Mouse (Mus musculus): ENCODE data around the gene Uvrag. TPM values are rescaled to one million over a fixed set of nuclear protein-coding genes. Genes with fewer than 3 reads are reported as not detected.
"Not testable (repeated sequence)": the region's sequence is repeated elsewhere in the genome, so short reads cannot be mapped to it uniquely, and the experiment has no call there.

Uvrag gene
- total RNA-seq, 2 experiments from 2014 or later = 10.5 to 15.6 TPM

- no peak for ATAC-seq (replicated peaks; ENCODE audit: low FRiP score, poor library complexity, severe bottlenecking)
These were observed 75.0 kb downstream of the Uvrag start for GRCm38 (mm10) chr7:99065920-99066319.

- ATAC-seq (replicated peaks; ENCODE audit: low FRiP score, poor library complexity, severe bottlenecking) = no peak
These were observed 75.5 kb downstream of the Uvrag start for GRCm38 (mm10) chr7:99065391-99065831.

GRCm38 (mm10) chr7:99064795-99065194 is 76.1 kb downstream of the Uvrag start:
- no peak for ATAC-seq (replicated peaks; ENCODE audit: low FRiP score, poor library complexity, severe bottlenecking)

- not testable (repeated sequence) for ATAC-seq (replicated peaks; ENCODE audit: low FRiP score, poor library complexity, severe bottlenecking)
These were observed 78.7 kb downstream of the Uvrag start for GRCm38 (mm10) chr7:99062263-99062662.

- ATAC-seq (replicated peaks; ENCODE audit: low FRiP score, poor library complexity, severe bottlenecking) = 0 out of 2 replicates have a peak, but pooled peaks have one; percentile 30
These were observed 79.8 kb downstream of the Uvrag start for GRCm38 (mm10) chr7:99061056-99061680.

- ATAC-seq (replicated peaks; ENCODE audit: low FRiP score, poor library complexity, severe bottlenecking) = no peak
These were observed 80.5 kb downstream of the Uvrag start for GRCm38 (mm10) chr7:99060476-99060875.

GRCm38 (mm10) chr7:99059934-99060333 is 81.0 kb downstream of the Uvrag start:
- no peak for ATAC-seq (replicated peaks; ENCODE audit: low FRiP score, poor library complexity, severe bottlenecking)

- ATAC-seq (replicated peaks; ENCODE audit: low FRiP score, poor library complexity, severe bottlenecking) = no peak
These were observed 83.8 kb downstream of the Uvrag start for GRCm38 (mm10) chr7:99057053-99057630.

- ATAC-seq (replicated peaks; ENCODE audit: low FRiP score, poor library complexity, severe bottlenecking) = no peak
These were observed 87.3 kb downstream of the Uvrag start for GRCm38 (mm10) chr7:99053626-99054025.

- ATAC-seq (replicated peaks; ENCODE audit: low FRiP score, poor library complexity, severe bottlenecking) = no peak
These were observed 88.3 kb downstream of the Uvrag start for GRCm38 (mm10) chr7:99052471-99053241.

GRCm38 (mm10) chr7:99050882-99051281 is 90.1 kb downstream of the Uvrag start:
- ATAC-seq (replicated peaks; ENCODE audit: low FRiP score, poor library complexity, severe bottlenecking) = no peak

- no peak for ATAC-seq (replicated peaks; ENCODE audit: low FRiP score, poor library complexity, severe bottlenecking)
These were observed 91.0 kb downstream of the Uvrag start for GRCm38 (mm10) chr7:99049897-99050296.

- no peak for ATAC-seq (replicated peaks; ENCODE audit: low FRiP score, poor library complexity, severe bottlenecking)
These were observed 94.3 kb downstream of the Uvrag start for GRCm38 (mm10) chr7:99046545-99047206.

GRCm38 (mm10) chr7:99045525-99045924 is 95.4 kb downstream of the Uvrag start:
- no peak for ATAC-seq (replicated peaks; ENCODE audit: low FRiP score, poor library complexity, severe bottlenecking)

GRCm38 (mm10) chr7:99043923-99044322 is 97.0 kb downstream of the Uvrag start:
- ATAC-seq (replicated peaks; ENCODE audit: low FRiP score, poor library complexity, severe bottlenecking) = no peak

GRCm38 (mm10) chr7:99043322-99043721 is 97.6 kb downstream of the Uvrag start:
- ATAC-seq (replicated peaks; ENCODE audit: low FRiP score, poor library complexity, severe bottlenecking) = no peak

- no peak for ATAC-seq (replicated peaks; ENCODE audit: low FRiP score, poor library complexity, severe bottlenecking)
These were observed 99.1 kb downstream of the Uvrag start for GRCm38 (mm10) chr7:99041818-99042217.

GRCm38 (mm10) chr7:99039912-99040311 is 101.0 kb downstream of the Uvrag start:
- ATAC-seq (replicated peaks; ENCODE audit: low FRiP score, poor library complexity, severe bottlenecking) = no peak

- ATAC-seq (replicated peaks; ENCODE audit: low FRiP score, poor library complexity, severe bottlenecking) = no peak
These were observed 104.7 kb downstream of the Uvrag start for GRCm38 (mm10) chr7:99036284-99036683.

- ATAC-seq (replicated peaks; ENCODE audit: low FRiP score, poor library complexity, severe bottlenecking) = no peak
These were observed 106.0 kb downstream of the Uvrag start for GRCm38 (mm10) chr7:99034909-99035308.

Measured in erythroid progenitor cell, adult 5-6 weeks (primary cell).